Mouse (Mus musculus) liver, embryonic 12.5 days (tissue): Measurements from ENCODE around the gene Sox15. TPM values are rescaled to one million over a fixed set of nuclear protein-coding genes. Genes with fewer than 3 reads are reported as not detected.
A peak's percentile ranks its signal among the peaks of the same experiment; 100 is the strongest.

Source experiments
- ATAC-seq: fragments of 200-750 bp; cut with Nextera tagmentation; 2 replicates; pipeline ENCODE4 v1.8.0; 2017; ENCODE audit warnings: moderate number of reproducible peaks, mild to moderate bottlenecking, moderate library complexity
- H3K27ac ChIP-seq: fragments of 300-500 bp; sonication (generic); 2 replicates; pipeline ENCODE4 v1.5.1; 2016; ENCODE audit warnings: mild to moderate bottlenecking
- H3K27me3 ChIP-seq: fragments of 300-500 bp; sonication (generic); replicated peaks from 2 replicates; pipeline ENCODE4 v1.6.1; 2016; ENCODE audit warnings: mild to moderate bottlenecking, moderate library complexity
- H3K36me3 ChIP-seq: fragments of 300-500 bp; sonication (generic); 2 replicates; pipeline ENCODE4 v1.6.1; 2016; ENCODE audit warnings: mild to moderate bottlenecking, moderate library complexity
- H3K4me1 ChIP-seq: fragments of 300-500 bp; sonication (generic); 2 replicates; pipeline ENCODE4 v1.6.1; 2016
- H3K4me2 ChIP-seq: fragments of 300-500 bp; sonication (generic); 2 replicates; pipeline ENCODE4 v1.6.1; 2016; ENCODE audit warnings: mild to moderate bottlenecking, moderate library complexity
- H3K4me3 ChIP-seq: fragments of 300-500 bp; sonication (generic); 2 replicates; pipeline ENCODE4 v1.5.1; 2016; ENCODE audit warnings: mild to moderate bottlenecking, moderate library complexity
- H3K9ac ChIP-seq: fragments of 300-500 bp; sonication (generic); 2 replicates; pipeline ENCODE4 v1.6.1; 2016; ENCODE audit warnings: mild to moderate bottlenecking, moderate library complexity
- H3K9me3 ChIP-seq: fragments of 300-500 bp; sonication (generic); replicated peaks from 2 replicates; pipeline ENCODE4 v1.6.1; 2016; ENCODE audit warnings: mild to moderate bottlenecking, moderate library complexity
- WGBS: fragments of 180-500 bp; shearing (Covaris S2); methylation state at CpG from one replicate; pipeline ENCODE4 v1.1.7; 2016; ENCODE audit not compliant: insufficient replicate concordance; 5-methylcytosine and 5-hydroxymethylcytosine counted together
- polyA plus RNA-seq: library from polyadenylated mRNA; unstranded; fragments of >200 nt; fragmentation: Nextera tagmentation; extraction: Ambion mirVana; gene quantifications from 2 replicates; pipeline ENCODE4 v1.2.1, GENCODE M21; 2016

Gene Sox15
- polyA plus RNA-seq, 1 experiment from 2014 or later = not detected

- H3K4me2 ChIP-seq = peak overlapping the region; percentile 80
- ATAC-seq = peak; percentile 35; the same call in 1 of the 2 replicates
- peaks cover 3% of the 10 kb centered on the region; the same call in 1 of the 2 replicates for H3K27me3 ChIP-seq
- H3K4me3 ChIP-seq = peak overlapping the region; percentile 81; the same call in 1 of the 2 replicates
- H3K9me3 ChIP-seq = no peaks in the 10 kb centered on the region
- H3K4me1 ChIP-seq = peaks cover 59% of the 10 kb centered on the region
- peaks cover 26% of the 10 kb centered on the region for H3K36me3 ChIP-seq
- peak overlapping the region; percentile 95 for H3K27ac ChIP-seq
- no peak overlapping the region for H3K9ac ChIP-seq
- 28% methylated on average over 12 of the region's 12 CpGs for WGBS
These were observed 27.9 kb downstream of the Sox15 start for GRCm38 (mm10) chr11:69682840-69683533.

DNA sequence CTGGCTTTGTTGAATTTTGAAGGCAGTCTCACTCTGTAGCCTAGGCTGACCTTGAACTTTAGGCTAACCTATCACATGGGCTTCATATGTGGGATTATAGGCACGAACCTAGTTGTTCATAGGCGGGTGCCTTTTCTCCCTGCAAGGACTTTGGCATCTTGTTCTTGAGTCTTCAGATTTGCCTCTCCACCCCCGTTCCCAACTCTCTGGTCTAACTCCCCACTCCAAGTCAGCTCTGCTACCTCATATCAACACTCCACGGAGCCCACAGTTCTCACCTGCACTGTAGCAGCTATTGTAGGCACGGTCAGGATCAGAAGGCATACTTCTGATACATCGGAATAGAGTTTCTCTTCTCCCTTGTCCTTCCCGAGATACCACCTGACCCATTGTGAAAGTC, 28.5 kb downstream of the Sox15 start:
- no peak overlapping the region for H3K9ac ChIP-seq
- H3K4me1 ChIP-seq = peaks cover 53% of the 10 kb centered on the region
- H3K27ac ChIP-seq = no peak overlapping the region

GRCm38 (mm10) chr11:69684128-69684745, 29.1 kb downstream of the Sox15 start:
- ATAC-seq = no peak
- Histone ChIP-seq H3K9ac (no peak overlapping the region), H3K4me3 (no peak overlapping the region), H3K27ac (no peak overlapping the region), H3K4me1 (peaks cover 48% of the 10 kb centered on the region), H3K9me3 (no peaks in the 10 kb centered on the region), H3K27me3 (peaks cover 3% of the 10 kb centered on the region; the same call in 1 of the 2 replicates), H3K4me2 (no peak overlapping the region), H3K36me3 (peaks cover 14% of the 10 kb centered on the region)
- WGBS = 68% methylated on average over 12 of the region's 12 CpGs

More for the DNA sequence above, 28.5 kb downstream of the Sox15 start:
- H3K27me3 ChIP-seq = peaks cover 3% of the 10 kb centered on the region; the same call in 1 of the 2 replicates
- no peak overlapping the region for H3K4me2 ChIP-seq
- ATAC-seq = no peak
- H3K4me3 ChIP-seq = no peak overlapping the region
- H3K9me3 ChIP-seq = no peaks in the 10 kb centered on the region
- peaks cover 20% of the 10 kb centered on the region for H3K36me3 ChIP-seq
- WGBS = 62% methylated on average over 7 of the region's 7 CpGs

DNA sequence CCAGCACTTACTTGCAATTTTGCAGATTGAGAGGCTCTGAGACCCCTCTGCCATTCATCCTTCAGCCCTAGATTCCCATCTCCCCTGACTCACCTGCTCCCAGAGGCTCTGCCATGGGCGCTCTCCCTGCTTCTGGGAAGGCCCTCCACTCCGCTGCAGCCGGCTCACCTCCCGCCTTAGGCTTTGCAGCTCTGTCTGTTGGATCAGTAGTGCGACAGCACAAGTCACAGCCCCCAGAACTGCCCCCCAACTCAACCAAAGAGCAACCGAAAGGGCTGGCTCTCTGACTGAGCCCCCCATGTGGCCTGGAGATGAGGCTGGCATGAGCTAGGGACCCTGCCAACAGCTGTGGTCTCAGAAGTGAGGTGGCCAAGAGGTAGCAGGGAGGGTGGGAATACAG, 29.8 kb downstream of the Sox15 start:
- Histone ChIP-seq H3K4me2 (no peak overlapping the region), H3K9me3 (no peaks in the 10 kb centered on the region), H3K9ac (no peak overlapping the region), H3K4me3 (no peak overlapping the region), H3K4me1 (peaks cover 41% of the 10 kb centered on the region), H3K36me3 (peaks cover 7% of the 10 kb centered on the region), H3K27me3 (peaks cover 3% of the 10 kb centered on the region; the same call in 1 of the 2 replicates), H3K27ac (no peak overlapping the region)
- 75% methylated on average over 6 of the region's 6 CpGs for WGBS
- no peak for ATAC-seq

- H3K4me2 ChIP-seq = no peak within 1 kb of the TSS
- no peak within 1 kb of the TSS for H3K4me3 ChIP-seq
- H3K9ac ChIP-seq = no peak within 1 kb of the TSS
- H3K36me3 ChIP-seq = no peaks in the 10 kb centered on the region
- peaks cover 3% of the 10 kb centered on the region; the same call in 1 of the 2 replicates for H3K27me3 ChIP-seq
- no peak within 1 kb of the TSS for H3K27ac ChIP-seq
- no peak for ATAC-seq
- 62% methylated on average over 10 of the region's 10 CpGs for WGBS
- no peaks in the 10 kb centered on the region for H3K9me3 ChIP-seq
- peaks cover 34% of the 10 kb centered on the region for H3K4me1 ChIP-seq
These were observed 30.5 kb downstream of the Sox15 start, which contains the start of gene Tnfsf13 for GRCm38 (mm10) chr11:69685526-69686148. Gene Tnfsf13, minus strand, starts transcription at chr11:69685784.

- Histone ChIP-seq H3K9ac (no peak overlapping the region), H3K4me2 (no peak overlapping the region), H3K27ac (no peak overlapping the region), H3K4me1 (peaks cover 29% of the 10 kb centered on the region), H3K27me3 (peaks cover 3% of the 10 kb centered on the region; the same call in 1 of the 2 replicates), H3K4me3 (no peak overlapping the region), H3K9me3 (no peaks in the 10 kb centered on the region), H3K36me3 (no peaks in the 10 kb centered on the region)
- ATAC-seq = no peak
- 30% methylated on average over 4 of the region's 4 CpGs for WGBS
These were observed 31.3 kb downstream of the Sox15 start for GRCm38 (mm10) chr11:69686377-69686776.

DNA sequence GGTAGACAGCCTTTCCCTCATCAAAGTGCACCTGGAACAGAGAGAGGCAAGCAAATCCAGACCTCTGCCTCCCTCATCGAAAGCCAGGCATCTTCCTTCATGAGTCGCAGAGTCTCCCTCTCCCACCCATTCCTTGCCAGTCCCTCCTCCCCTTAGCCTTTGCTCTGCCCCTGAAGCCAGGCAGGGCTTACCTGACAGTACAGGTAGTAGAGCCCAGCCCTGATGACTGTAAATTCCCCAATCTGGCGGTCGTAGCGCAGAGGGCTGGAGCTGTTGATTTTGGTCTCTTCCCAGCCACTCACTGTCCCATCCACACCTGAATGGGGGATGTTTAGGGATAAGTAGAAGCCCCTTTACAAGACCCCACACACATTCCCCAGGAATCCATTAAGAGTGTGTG, 31.9 kb downstream of the Sox15 start:
- no peaks in the 10 kb centered on the region for H3K36me3 ChIP-seq
- ATAC-seq = no peak
- peaks cover 3% of the 10 kb centered on the region; the same call in 1 of the 2 replicates for H3K27me3 ChIP-seq
- no peaks in the 10 kb centered on the region for H3K9me3 ChIP-seq
- 52% methylated on average over 5 of the region's 5 CpGs for WGBS
- H3K4me3 ChIP-seq = no peak overlapping the region
- H3K4me2 ChIP-seq = no peak overlapping the region
- 0 out of 2 replicates have a peak overlapping the region, but pooled peaks have one; percentile 2 for H3K27ac ChIP-seq
- H3K4me1 ChIP-seq = peaks cover 28% of the 10 kb centered on the region
- H3K9ac ChIP-seq = no peak overlapping the region

- H3K9me3 ChIP-seq = no peaks in the 10 kb centered on the region
- no peak overlapping the region for H3K27ac ChIP-seq
- 87% methylated on average over 1 of the region's 1 CpGs for WGBS
- no peak for ATAC-seq
- peaks cover 8% of the 10 kb centered on the region for H3K27me3 ChIP-seq
- no peak overlapping the region for H3K9ac ChIP-seq
- no peak overlapping the region for H3K4me2 ChIP-seq
- H3K36me3 ChIP-seq = no peaks in the 10 kb centered on the region
- H3K4me1 ChIP-seq = peaks cover 34% of the 10 kb centered on the region
- H3K4me3 ChIP-seq = no peak overlapping the region
These were observed 34.8 kb downstream of the Sox15 start for GRCm38 (mm10) chr11:69689891-69690290.

- no peak overlapping the region for H3K27ac ChIP-seq
- WGBS = 32% methylated on average over 9 of the region's 9 CpGs
- H3K4me1 ChIP-seq = peaks cover 25% of the 10 kb centered on the region
These were observed 37.2 kb downstream of the Sox15 start for GRCm38 (mm10) chr11:69692196-69692811.

GRCm38 (mm10) chr11:69692863-69693262, 37.7 kb downstream of the Sox15 start:
- no peak overlapping the region for H3K4me3 ChIP-seq
- H3K4me2 ChIP-seq = no peak overlapping the region
- ATAC-seq = no peak
- no peaks in the 10 kb centered on the region for H3K36me3 ChIP-seq
- H3K4me1 ChIP-seq = peaks cover 25% of the 10 kb centered on the region
- no peaks in the 10 kb centered on the region for H3K9me3 ChIP-seq
- H3K27ac ChIP-seq = no peak overlapping the region
- peaks cover 15% of the 10 kb centered on the region for H3K27me3 ChIP-seq
- 74% methylated on average over 6 of the region's 6 CpGs for WGBS
- no peak overlapping the region for H3K9ac ChIP-seq

More at GRCm38 (mm10) chr11:69692196-69692811, 37.2 kb downstream of the Sox15 start:
- Histone ChIP-seq H3K4me3 (no peak overlapping the region), H3K27me3 (peaks cover 15% of the 10 kb centered on the region), H3K36me3 (no peaks in the 10 kb centered on the region), H3K9me3 (no peaks in the 10 kb centered on the region), H3K4me2 (no peak overlapping the region), H3K9ac (no peak overlapping the region)
- no peak for ATAC-seq

DNA sequence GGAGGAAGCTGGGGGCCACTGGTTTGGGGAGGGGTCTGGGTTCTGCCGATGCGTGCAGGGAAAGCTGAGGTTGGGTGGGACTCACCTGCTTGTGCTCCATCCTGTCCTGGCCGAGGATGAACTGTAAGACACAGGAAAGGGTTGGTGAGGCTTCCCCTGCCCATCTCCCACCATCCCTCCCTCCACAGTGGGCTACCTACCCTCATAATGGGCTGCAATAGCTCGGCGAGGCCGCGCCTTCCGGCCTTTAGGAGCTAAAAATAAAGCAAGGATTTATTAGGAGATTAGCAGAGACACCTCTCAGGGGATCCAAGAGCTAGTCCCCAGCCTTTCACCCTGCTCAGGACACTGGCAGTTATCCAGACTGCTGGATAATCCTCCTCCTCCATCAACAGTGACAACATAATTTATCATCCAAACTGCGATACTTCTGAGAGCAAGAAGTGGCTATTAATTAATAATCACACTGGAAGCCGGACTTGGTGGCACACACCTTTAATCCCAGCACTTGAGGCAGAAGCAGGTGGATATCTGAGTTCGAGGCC, 38.4 kb downstream of the Sox15 start:
- Histone ChIP-seq H3K36me3 (no peaks in the 10 kb centered on the region), H3K27ac (no peak overlapping the region)
- WGBS = 54% methylated on average over 11 of the region's 11 CpGs

More for the DNA sequence above, 38.4 kb downstream of the Sox15 start:
- H3K9ac ChIP-seq = no peak overlapping the region
- H3K27me3 ChIP-seq = peaks cover 15% of the 10 kb centered on the region
- H3K9me3 ChIP-seq = no peaks in the 10 kb centered on the region
- H3K4me2 ChIP-seq = no peak overlapping the region
- no peak for ATAC-seq
- H3K4me3 ChIP-seq = no peak overlapping the region
- H3K4me1 ChIP-seq = peaks cover 25% of the 10 kb centered on the region
